Mouse (Mus musculus) heart, adult 2 months (tissue): Measurements from ENCODE around the gene Bbs10.

ENCODE experiments used
- CTCF ChIP-seq: fragments of 200-600 bp; IDR thresholded peaks from 2 replicates; pipeline ENCODE4 v1.8.1; 2022; ENCODE audit warnings: antibody characterized with exemption, mild to moderate bottlenecking, moderate library complexity
- POLR2A ChIP-seq: fragments of 200-500 bp; IDR thresholded peaks from 2 replicates; pipeline ENCODE4 v1.6.1; 2011; ENCODE audit warnings: mild to moderate bottlenecking, low read depth, low read length, control low read depth; ENCODE audit not compliant: insufficient read depth

DNA sequence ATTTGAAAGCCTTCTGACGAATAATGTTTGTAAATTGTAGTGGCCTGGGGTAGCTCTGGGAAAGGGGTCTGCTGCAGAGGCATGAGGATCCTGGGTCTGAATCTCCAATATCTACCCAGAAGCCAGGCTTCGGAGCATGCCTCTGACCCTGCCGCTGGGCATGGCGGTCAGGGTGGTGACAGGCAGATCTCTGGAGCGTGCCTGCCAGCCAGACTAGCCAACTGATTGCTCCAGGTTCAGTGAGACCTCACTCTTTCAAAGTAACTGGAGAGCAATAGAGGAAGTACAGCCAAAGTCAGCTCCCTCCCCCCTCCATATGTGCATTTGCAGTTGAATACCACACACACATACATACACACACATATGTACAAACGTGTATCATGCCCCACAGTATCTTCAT lies 4.0 kb downstream of the Bbs10 start:
- TF ChIP-seq CTCF (no peak), POLR2A (no peak)
